Mouse (Mus musculus) stomach, postnatal 0 days (tissue): Measurements from ENCODE around the gene Lgr5.

Experiments used
- CTCF ChIP-seq: IDR thresholded peaks from 2 replicates; pipeline ENCODE4 v1.5.1; 2016; ENCODE audit warnings: antibody characterized with exemption, low read depth, mild to moderate bottlenecking, moderate library complexity
- EP300 ChIP-seq: optimal IDR thresholded peaks from 2 replicates; pipeline ENCODE3; 2016; ENCODE audit warnings: antibody characterized with exemption

DNA sequence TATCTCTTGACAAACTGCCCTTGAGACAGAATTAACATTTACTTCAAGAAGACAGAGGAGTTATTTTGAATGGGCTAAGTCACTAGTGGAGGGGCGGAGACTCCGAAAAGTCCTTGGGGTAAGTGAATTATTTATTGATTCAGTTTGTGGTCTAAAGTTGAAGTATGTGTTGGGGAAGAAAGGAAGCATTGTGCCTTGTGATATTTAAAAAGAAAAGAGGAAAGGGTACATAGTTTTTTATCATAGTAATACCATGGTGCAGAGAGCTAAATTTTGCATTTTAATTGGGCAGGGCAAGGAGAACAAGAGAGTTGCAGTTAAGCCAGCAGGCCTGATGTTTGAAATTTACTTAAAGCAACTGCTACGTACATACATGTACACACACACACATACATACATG lies 68.7 kb downstream of the Lgr5 start:
- TF ChIP-seq CTCF (no peak), EP300 (no peak)
